Mouse (Mus musculus) c-Kit-positive CD71-positive TER-119-negative erythroid progenitor cells, embryonic 14.5 days (primary cell): ENCODE data around the gene Setd7.
"Not testable (repeated sequence)": the region's sequence is repeated elsewhere in the genome, so short reads cannot be mapped to it uniquely, and the experiment has no call there.

Experiments used
- DNase-seq: peaks from one replicate; pipeline ENCODE4 v3.0.0-alpha.2; 2013; ENCODE audit warnings: low read depth

Gene Setd7

GRCm38 (mm10) chr3:51560511-51561108 lies at the start of gene Setd7:
Setd7 (minus strand) TSS chr3:51560879.
- DNase-seq: peak; percentile 76

DNA sequence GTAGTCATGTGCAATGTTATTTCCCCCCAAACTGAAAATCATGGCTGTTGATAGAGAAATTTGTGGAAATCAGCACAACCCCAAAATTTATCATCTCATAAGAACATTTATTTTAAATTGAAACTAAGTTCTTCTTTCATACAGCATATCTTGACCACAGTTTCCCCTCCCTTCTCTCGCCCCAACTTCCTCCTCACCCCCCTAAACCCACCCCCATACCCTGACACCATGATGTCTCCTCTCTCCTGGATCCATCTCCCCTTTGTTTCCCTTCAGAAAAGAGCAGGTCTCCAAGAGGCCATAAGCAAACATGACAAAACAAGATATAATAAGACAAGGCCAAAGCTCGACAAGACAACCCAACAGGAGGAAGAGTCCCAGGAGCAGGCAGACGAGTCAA lies 43.8 kb upstream of the Setd7 start:
- DNase-seq: no peak

GRCm38 (mm10) chr3:51603705-51604291 lies 43.1 kb upstream of the Setd7 start:
- DNase-seq: no peak

DNA sequence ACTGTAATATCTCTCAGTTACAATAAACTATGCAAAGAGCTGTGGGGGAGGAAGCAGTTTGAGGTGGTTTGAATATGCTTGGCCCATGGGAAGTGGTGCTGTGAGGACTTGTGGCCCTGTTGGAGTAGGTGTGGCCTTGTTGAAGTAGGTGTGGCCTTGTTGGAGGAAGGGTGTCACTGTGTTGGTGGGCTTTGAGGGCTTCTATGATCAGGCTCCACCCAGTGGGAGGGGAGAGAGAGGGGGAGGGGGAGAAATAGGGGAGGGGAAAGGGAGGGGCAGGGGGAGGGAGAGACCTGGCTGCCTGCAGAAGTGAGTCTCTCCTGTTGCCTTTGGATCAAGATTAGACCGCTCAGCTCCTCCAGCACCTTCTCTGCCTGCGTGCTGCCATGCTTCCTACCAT lies 40.8 kb upstream of the Setd7 start:
- no peak for DNase-seq

DNA sequence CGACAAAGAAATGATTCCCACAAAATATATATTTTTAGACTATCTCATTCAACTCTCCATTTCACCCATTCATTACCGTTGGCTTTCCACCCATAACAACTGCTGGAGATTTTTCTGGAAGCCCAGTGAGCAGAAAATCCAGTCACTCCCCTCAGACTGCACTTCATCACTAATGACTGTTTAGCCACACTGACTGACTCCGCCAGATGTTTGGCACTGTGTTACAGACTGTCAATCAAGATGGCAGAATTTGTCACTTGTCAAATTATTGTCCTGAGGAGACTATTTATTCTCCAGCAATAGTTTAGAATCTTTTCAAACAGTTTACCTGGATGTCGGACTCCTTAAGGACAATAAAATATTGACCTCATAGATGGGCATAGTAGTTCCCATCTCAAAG lies 40.0 kb upstream of the Setd7 start:
- DNase-seq: no peak

- no peak for DNase-seq
These were observed 38.5 kb upstream of the Setd7 start for GRCm38 (mm10) chr3:51599057-51599630.

GRCm38 (mm10) chr3:51596538-51596937 lies 35.9 kb upstream of the Setd7 start:
- no peak for DNase-seq

- DNase-seq: no peak
These were observed 32.8 kb upstream of the Setd7 start for GRCm38 (mm10) chr3:51593506-51593905.

DNA sequence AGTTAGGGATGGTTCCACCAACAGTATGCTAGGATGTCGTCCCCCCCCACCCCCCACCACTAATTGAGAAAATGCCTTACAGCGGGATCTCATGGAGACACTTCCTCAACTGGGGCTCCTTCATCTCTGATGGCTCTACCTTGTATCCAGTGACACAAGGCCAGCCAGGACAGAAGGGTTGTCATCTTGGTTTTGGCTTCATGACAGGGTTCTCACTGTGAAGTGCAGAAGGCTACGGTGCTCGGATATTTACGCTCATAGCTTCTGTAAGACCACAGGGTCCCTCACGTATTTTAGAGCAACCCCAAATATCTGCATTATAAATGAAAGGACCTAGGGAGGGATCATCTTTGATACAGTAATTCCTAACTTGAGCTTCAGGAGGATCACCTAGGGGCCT lies 30.9 kb upstream of the Setd7 start:
- DNase-seq: no peak

- no peak for DNase-seq
These were observed 29.7 kb upstream of the Setd7 start for GRCm38 (mm10) chr3:51590207-51590892.

DNA sequence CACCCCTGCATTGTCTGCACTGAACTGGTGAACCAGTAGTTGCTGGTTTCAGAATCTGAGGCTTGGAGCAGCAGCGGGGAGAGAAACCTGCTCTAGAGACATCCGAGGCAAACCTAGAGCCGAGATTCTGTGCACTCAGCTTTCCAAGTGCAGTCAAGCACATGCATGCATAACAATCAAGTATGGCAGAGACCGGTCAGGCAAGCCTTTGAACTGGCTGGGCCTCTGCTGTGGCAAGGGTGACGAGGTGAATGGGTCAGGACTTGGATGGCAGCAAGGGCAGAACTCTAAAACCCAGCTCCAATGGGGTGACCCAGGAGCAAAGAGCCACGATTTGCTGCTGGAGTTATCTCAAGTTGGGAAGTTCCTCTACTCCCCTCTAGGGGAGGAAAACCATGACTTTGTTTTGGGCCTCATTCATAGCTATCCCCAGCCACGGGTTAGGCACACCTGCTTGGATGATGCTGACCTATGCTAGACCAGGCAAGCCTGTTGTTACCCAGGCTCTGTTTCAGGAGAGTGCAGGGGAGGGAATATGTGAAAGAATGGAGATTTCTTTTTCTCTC lies 27.1 kb upstream of the Setd7 start:
- DNase-seq: no peak

- peak; percentile 50 for DNase-seq
These were observed 23.1 kb upstream of the Setd7 start for GRCm38 (mm10) chr3:51583574-51584391.

DNA sequence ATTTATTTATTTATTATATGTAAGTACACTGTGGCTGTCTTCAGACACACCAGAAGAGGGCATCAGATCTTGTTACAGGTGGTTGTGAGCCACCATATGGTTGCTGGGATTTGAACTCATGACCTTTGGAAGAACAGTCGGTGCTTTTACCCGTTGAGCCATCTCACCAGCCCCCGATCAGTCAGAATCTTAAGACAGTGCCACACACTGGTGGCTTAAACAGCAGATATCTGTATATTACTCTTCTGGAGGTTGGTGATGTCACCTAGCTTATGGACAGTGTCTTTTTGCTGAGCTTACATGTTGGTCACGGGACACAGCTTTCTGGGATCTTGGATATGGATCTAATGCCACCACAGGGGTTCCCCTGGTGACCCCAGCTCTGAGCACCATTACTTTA lies 18.6 kb upstream of the Setd7 start:
- DNase-seq: not testable (repeated sequence)

DNA sequence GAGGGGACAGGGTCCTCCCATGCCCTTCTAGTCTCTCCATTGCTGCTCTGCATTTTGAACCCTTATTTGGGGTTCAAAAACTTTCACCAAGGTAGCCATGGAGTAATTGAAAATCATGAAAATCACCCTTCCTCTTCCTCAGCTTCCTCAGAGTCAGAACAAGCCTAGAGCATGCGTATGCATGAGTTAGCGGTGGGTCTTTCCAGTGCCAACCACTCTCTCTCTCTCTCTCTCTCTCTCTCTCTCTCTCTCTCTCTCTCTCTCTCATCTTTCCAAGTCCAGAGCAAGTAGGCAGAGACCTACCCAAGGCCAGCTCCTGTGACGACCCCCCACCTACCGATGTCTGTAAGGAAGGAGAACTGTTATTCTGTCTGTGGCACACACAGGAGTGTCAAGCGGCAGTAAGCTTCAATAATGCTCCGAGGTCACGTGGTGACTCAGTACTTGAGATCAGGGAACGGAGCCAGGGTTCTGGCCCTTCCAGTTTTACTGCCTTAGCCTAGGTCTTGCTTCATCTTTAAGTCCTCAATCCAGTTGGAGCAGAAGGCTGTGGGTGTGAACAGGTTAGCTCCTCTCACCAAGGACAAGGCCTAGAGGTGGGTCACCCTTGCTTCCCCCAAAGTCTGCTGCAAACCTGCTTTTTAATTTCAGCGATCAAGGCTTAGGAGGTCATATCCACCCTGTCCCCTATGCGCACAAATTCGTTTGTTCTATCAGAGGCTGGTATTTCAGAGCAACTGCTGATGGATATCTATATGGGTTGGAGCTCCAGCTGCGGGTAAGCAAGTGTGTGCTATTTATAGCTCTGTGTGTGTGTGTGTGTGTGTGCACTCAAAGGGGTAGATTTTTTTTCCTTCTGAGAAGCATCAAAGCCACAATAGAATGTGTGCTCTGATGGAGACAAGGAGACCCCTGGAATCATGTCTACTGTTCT lies 17.4 kb upstream of the Setd7 start:
- DNase-seq: no peak

GRCm38 (mm10) chr3:51577359-51577758 lies 16.7 kb upstream of the Setd7 start:
- no peak for DNase-seq

GRCm38 (mm10) chr3:51573915-51574314 lies 13.2 kb upstream of the Setd7 start:
- no peak for DNase-seq

GRCm38 (mm10) chr3:51570200-51570599 lies 9.5 kb upstream of the Setd7 start:
- no peak for DNase-seq

GRCm38 (mm10) chr3:51561993-51562385 lies 1.3 kb upstream of the Setd7 start:
- no peak for DNase-seq

- DNase-seq: peak; percentile 42
These were observed 672 bp upstream of the Setd7 start for GRCm38 (mm10) chr3:51561109-51561992.
